Mouse (Mus musculus): ENCODE measurements around the gene Il1r1. TPM values are rescaled to one million over a fixed set of nuclear protein-coding genes. Genes with fewer than 3 reads are reported as not detected.

Il1r1 gene
- total and polyA plus RNA-seq, 3 experiments: 1.4 to 3.1 TPM; not detected in 1

DNA sequence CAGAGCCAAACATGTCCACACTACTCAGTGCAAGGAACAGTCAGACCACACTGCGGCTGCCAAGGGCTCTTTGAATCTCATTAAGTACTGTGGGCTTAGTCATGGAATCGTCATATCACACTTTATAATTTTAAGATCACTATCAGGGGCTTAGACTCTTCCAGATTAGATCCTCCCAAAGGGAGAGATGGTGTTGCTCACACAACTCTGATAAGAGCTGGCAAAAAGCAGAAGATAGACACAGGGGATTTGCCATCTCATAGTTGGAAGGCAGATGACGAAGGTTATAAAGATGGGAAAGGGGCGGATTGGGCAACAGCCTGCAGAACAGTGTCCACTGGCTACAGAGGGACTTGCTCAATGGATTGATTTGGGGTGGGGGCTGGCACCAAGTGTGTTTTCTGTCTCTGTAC is 130.6 kb downstream of the Il1r1 start:
- Histone ChIP-seq H3K79me2 (ENCODE audit: control insufficient read depth, insufficient read depth, low read length, poor library complexity) (no peaks in the 10 kb centered on the region), H3K4me1 (ENCODE audit: control insufficient read depth in 1 of 2, insufficient read depth in 2 of 2, low read length in 2 of 2) (peaks cover 19 to 67% of the 10 kb centered on the region in 2 experiments), H3K27ac (ENCODE audit: control insufficient read depth, low read depth, low read length) (peak overlapping the region; percentile 48), H3K4me3 (ENCODE audit: control insufficient read depth in 1 of 2, insufficient read depth in 1 of 2, low read depth in 2 of 2, low read length in 2 of 2) (no peak overlapping the region), H3K9me3 (replicated peaks; ENCODE audit: insufficient read depth, low read length) (no peaks in the 10 kb centered on the region), H3K36me3 (ENCODE audit: control insufficient read depth in 1 of 2, insufficient read depth in 2 of 2, low read length in 2 of 2) (peaks cover 0 to 54% of the 10 kb centered on the region in 2 experiments; a peak in 2 of 4 replicates), H3K27me3 (ENCODE audit: control insufficient read depth in 1 of 2, insufficient read depth in 2 of 2, low read length in 2 of 2) (no peaks in the 10 kb centered on the region), H3K9ac (ENCODE audit: control insufficient read depth, low read depth, low read length, poor library complexity, severe bottlenecking) (no peak overlapping the region)
- TF ChIP-seq ETS1 (IDR thresholded peaks at IDR 0.05; ENCODE audit: low read depth, low read length): 0 out of 2 replicates have a peak, but pooled peaks have one; percentile 45
- TF ChIP-seq EP300 (IDR thresholded peaks at IDR 0.05; ENCODE audit: low read depth in 1 of 2, low read length in 2 of 2): peak; percentile 25 to 47; a peak in 3 of 4 replicates
- no peak for TF ChIP-seq POLR2AphosphoS2 (IDR thresholded peaks at IDR 0.05; ENCODE audit: low read length)
- no peak for TF ChIP-seq CTCF (IDR thresholded peaks at IDR 0.05 in 2 of 3, conservative IDR thresholded peaks at IDR 0.05 in 1 of 3; ENCODE audit: control insufficient read depth in 1 of 3, insufficient read depth in 1 of 3, low read depth in 2 of 3, low read length in 3 of 3, poor library complexity in 1 of 3, severe bottlenecking in 1 of 3)
- TF ChIP-seq GATA1 (IDR thresholded peaks at IDR 0.05; ENCODE audit: low read depth, low read length): peak; percentile 82
- DNase-seq (ENCODE audit: low read depth, low spot score): peak; percentile 49

- peak; percentile 81 for DNase-seq (ENCODE audit: low read depth, low spot score)
- Histone ChIP-seq H3K36me3 (ENCODE audit: control insufficient read depth in 1 of 2, insufficient read depth in 2 of 2, low read length in 2 of 2) (peaks cover 0 to 54% of the 10 kb centered on the region in 2 experiments; a peak in 2 of 4 replicates), H3K4me1 (ENCODE audit: control insufficient read depth in 1 of 2, insufficient read depth in 2 of 2, low read length in 2 of 2) (peaks cover 19 to 64% of the 10 kb centered on the region in 2 experiments), H3K27me3 (ENCODE audit: control insufficient read depth in 1 of 2, insufficient read depth in 2 of 2, low read length in 2 of 2) (no peaks in the 10 kb centered on the region), H3K79me2 (ENCODE audit: control insufficient read depth, insufficient read depth, low read length, poor library complexity) (no peaks in the 10 kb centered on the region), H3K27ac (ENCODE audit: control insufficient read depth, low read depth, low read length) (peak overlapping the region; percentile 48), H3K4me3 (ENCODE audit: control insufficient read depth in 1 of 2, insufficient read depth in 1 of 2, low read depth in 2 of 2, low read length in 2 of 2) (no peak overlapping the region), H3K9ac (ENCODE audit: control insufficient read depth, low read depth, low read length, poor library complexity, severe bottlenecking) (no peak overlapping the region), H3K9me3 (replicated peaks; ENCODE audit: insufficient read depth, low read length) (no peaks in the 10 kb centered on the region)
- peak; percentile 53 for TF ChIP-seq RCOR1 (IDR thresholded peaks at IDR 0.05; ENCODE audit: low read depth, low read length)
- TF ChIP-seq ZC3H11A (IDR thresholded peaks at IDR 0.05; ENCODE audit: low read depth, low read length): no peak
- no peak for TF ChIP-seq CHD2 (IDR thresholded peaks at IDR 0.05; ENCODE audit: low read length)
- TF ChIP-seq RAD21 (IDR thresholded peaks at IDR 0.05; ENCODE audit: low read depth, low read length): no peak
- peak; percentile 75 for TF ChIP-seq GATA1 (IDR thresholded peaks at IDR 0.05; ENCODE audit: low read depth, low read length)
- peak; percentile 77 for TF ChIP-seq TBP (IDR thresholded peaks at IDR 0.05; ENCODE audit: low read depth, low read length)
- peak; percentile 78 for TF ChIP-seq TCF12 (IDR thresholded peaks at IDR 0.05; ENCODE audit: low read depth, low read length)
- TF ChIP-seq KAT2A (conservative IDR thresholded peaks at IDR 0.05; ENCODE audit: low read depth, low read length): no peak
- no peak for TF ChIP-seq MYC (IDR thresholded peaks at IDR 0.05; ENCODE audit: low read depth, low read length)
- no peak for TF ChIP-seq NELFE (IDR thresholded peaks at IDR 0.05; ENCODE audit: low read depth, low read length)
- peak; percentile 28; the same call in 1 of the 2 replicates for TF ChIP-seq SMC3 (IDR thresholded peaks at IDR 0.05; ENCODE audit: low read depth, low read length)
- no peak for TF ChIP-seq MAX (IDR thresholded peaks at IDR 0.05; ENCODE audit: low read length)
- TF ChIP-seq JUND (IDR thresholded peaks at IDR 0.05; ENCODE audit: low read depth, low read length): no peak
- 0 out of 2 replicates have a peak, but pooled peaks have one; percentile 53 for TF ChIP-seq UBTF (IDR thresholded peaks at IDR 0.05; ENCODE audit: borderline replicate concordance, insufficient read depth, low read depth, low read length)
- TF ChIP-seq ELF1 (IDR thresholded peaks at IDR 0.05; ENCODE audit: low read depth, low read length): no peak
- peak; percentile 32; the same call in 1 of the 2 replicates for TF ChIP-seq ETS1 (IDR thresholded peaks at IDR 0.05; ENCODE audit: low read depth, low read length)
- no peak for TF ChIP-seq ZKSCAN1 (IDR thresholded peaks at IDR 0.05; ENCODE audit: low read depth, low read length)
- TF ChIP-seq CHD1 (IDR thresholded peaks at IDR 0.05; ENCODE audit: low read depth, low read length): no peak
- TF ChIP-seq USF2 (IDR thresholded peaks at IDR 0.05; ENCODE audit: borderline replicate concordance in 1 of 2, insufficient read depth in 1 of 2, low read depth in 1 of 2, low read length in 2 of 2): no peak
- peak; percentile 51; the same call in 1 of the 2 replicates for TF ChIP-seq MYB (IDR thresholded peaks at IDR 0.05; ENCODE audit: low read depth, low read length)
- TF ChIP-seq USF1 (IDR thresholded peaks at IDR 0.05; ENCODE audit: low read depth, low read length): no peak
- no peak for TF ChIP-seq POLR2A (IDR thresholded peaks at IDR 0.05; ENCODE audit: control insufficient read depth in 1 of 2, insufficient read depth in 1 of 2, low read depth in 1 of 2, low read length in 2 of 2, poor library complexity in 1 of 2)
- TF ChIP-seq SIN3A (IDR thresholded peaks at IDR 0.05; ENCODE audit: low read length): no peak
- TF ChIP-seq TAL1 (IDR thresholded peaks at IDR 0.05; ENCODE audit: low read length): peak; percentile 90
- no peak for TF ChIP-seq MAFK (IDR thresholded peaks at IDR 0.05; ENCODE audit: borderline replicate concordance, low read depth, low read length)
- peak; percentile 79 to 82 for TF ChIP-seq EP300 (IDR thresholded peaks at IDR 0.05; ENCODE audit: low read depth in 1 of 2, low read length in 2 of 2)
Measured at GRCm38 (mm10) chr1:40355904-40356521, 131.1 kb downstream of the Il1r1 start.

All from MEL (cell line).